Mouse (Mus musculus) liver, postnatal 0 days (tissue): ENCODE results near the gene Zc3h7b.

ENCODE experiments used
- CTCF ChIP-seq: sonication (generic); IDR thresholded peaks from 2 replicates; pipeline ENCODE4 v1.5.1; 2016; ENCODE audit warnings: antibody characterized with exemption, low read depth
- EP300 ChIP-seq: IDR thresholded peaks from 2 replicates; pipeline ENCODE4 v1.6.1; 2016; ENCODE audit warnings: antibody characterized with exemption, low read depth, mild to moderate bottlenecking

DNA sequence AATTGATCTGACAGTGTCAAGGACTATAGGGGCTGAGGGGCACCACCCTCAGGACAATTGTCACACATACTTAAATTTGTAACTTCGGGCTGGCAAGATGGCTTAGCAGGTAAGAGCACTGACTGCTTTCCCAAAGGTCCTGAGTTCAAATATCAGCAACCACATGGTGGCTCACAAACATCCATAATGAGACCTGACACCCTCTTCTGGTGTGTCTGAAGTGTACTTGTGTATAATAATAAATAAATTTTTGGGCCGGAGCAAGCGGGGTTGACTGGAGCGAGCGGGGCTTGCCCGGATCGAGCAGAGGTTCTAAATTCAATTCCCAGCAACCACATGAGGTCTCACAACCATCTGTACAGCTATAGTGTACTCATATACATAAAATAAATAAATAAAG is 95.4 kb downstream of the Zc3h7b start:
- TF ChIP-seq CTCF (no peak), EP300 (no peak)
